Mouse (Mus musculus): ENCODE measurements around the gene Lrrc29. TPM values are rescaled to one million over a fixed set of nuclear protein-coding genes. Genes with fewer than 3 reads are reported as not detected.

The Lrrc29 gene
- total RNA-seq (2021), result 1 to 10 TPM; 3.4 to 6.1 TPM
- long read RNA-seq, experiment 1, partial matches to known transcripts, result 1 of 3 reads
- long read RNA-seq, experiment 1, other reads (novel, unspliced or antisense), result 2 of 3 reads
- long read RNA-seq, experiment 2, partial matches to known transcripts, result 1 of 3 reads
- long read RNA-seq, experiment 2, other reads (novel, unspliced or antisense), result 2 of 3 reads

- peak; percentile 98 for DNase-seq
These were observed at the start of gene Lrrc29, which contains the start of gene Tmem208 for GRCm38 (mm10) chr8:105326141-105326672. Gene Lrrc29 (minus strand): TSS chr8:105326278. Gene Tmem208 (plus strand): TSS chr8:105326354.

- DNase-seq, result peak in 1 of 2 experiments; percentile 23
These were observed 48.5 kb upstream of the Lrrc29 start for GRCm38 (mm10) chr8:105374513-105374966.

GRCm38 (mm10) chr8:105373032-105373431, 47.0 kb upstream of the Lrrc29 start, which contains the start of gene Plekhg4:
Gene Plekhg4 (plus strand): TSS chr8:105373274.
- DNase-seq, result peak; percentile 71 to 80

- DNase-seq, result peak; percentile 57 to 71
These were observed 46.4 kb upstream of the Lrrc29 start for GRCm38 (mm10) chr8:105372473-105372872.

GRCm38 (mm10) chr8:105367107-105367506, 41.0 kb upstream of the Lrrc29 start:
- peak in 1 of 2 experiments; percentile 41 for DNase-seq

- DNase-seq, result peak; percentile 38 to 62
These were observed 35.9 kb upstream of the Lrrc29 start for GRCm38 (mm10) chr8:105361751-105362702.

- DNase-seq, result no peak
These were observed 33.6 kb upstream of the Lrrc29 start for GRCm38 (mm10) chr8:105359646-105360045.

GRCm38 (mm10) chr8:105359208-105359607, 33.1 kb upstream of the Lrrc29 start:
- no peak for DNase-seq

- DNase-seq, result no peak
These were observed 30.6 kb upstream of the Lrrc29 start for GRCm38 (mm10) chr8:105356681-105357080.

GRCm38 (mm10) chr8:105355179-105356024, 29.3 kb upstream of the Lrrc29 start:
- peak in 1 of 2 experiments; percentile 40 for DNase-seq

- no peak for DNase-seq
These were observed 28.5 kb upstream of the Lrrc29 start for GRCm38 (mm10) chr8:105354549-105354948.

- no peak for DNase-seq
These were observed 27.6 kb upstream of the Lrrc29 start for GRCm38 (mm10) chr8:105353583-105354135.

- DNase-seq, result no peak
These were observed 24.1 kb upstream of the Lrrc29 start for GRCm38 (mm10) chr8:105350186-105350585.

GRCm38 (mm10) chr8:105349096-105349771, 23.2 kb upstream of the Lrrc29 start:
- DNase-seq, result peak; percentile 35 to 57

- DNase-seq, result peak; percentile 50 to 63
These were observed 22.5 kb upstream of the Lrrc29 start, which contains the start of gene Slc9a5 for GRCm38 (mm10) chr8:105348450-105349095. Gene Slc9a5 (plus strand): TSS chr8:105348843.

- DNase-seq, result peak; percentile 97 to 98
These were observed 21.5 kb upstream of the Lrrc29 start, which contains the start of gene Fhod1 for GRCm38 (mm10) chr8:105347428-105348221. Gene Fhod1 (minus strand): TSS chr8:105347953.

GRCm38 (mm10) chr8:105346611-105347427, 20.7 kb upstream of the Lrrc29 start:
- DNase-seq, result peak; percentile 51 to 71
